8 mouse cellular contexts compared by ENCODE assay signal in the genomic region with DNA sequence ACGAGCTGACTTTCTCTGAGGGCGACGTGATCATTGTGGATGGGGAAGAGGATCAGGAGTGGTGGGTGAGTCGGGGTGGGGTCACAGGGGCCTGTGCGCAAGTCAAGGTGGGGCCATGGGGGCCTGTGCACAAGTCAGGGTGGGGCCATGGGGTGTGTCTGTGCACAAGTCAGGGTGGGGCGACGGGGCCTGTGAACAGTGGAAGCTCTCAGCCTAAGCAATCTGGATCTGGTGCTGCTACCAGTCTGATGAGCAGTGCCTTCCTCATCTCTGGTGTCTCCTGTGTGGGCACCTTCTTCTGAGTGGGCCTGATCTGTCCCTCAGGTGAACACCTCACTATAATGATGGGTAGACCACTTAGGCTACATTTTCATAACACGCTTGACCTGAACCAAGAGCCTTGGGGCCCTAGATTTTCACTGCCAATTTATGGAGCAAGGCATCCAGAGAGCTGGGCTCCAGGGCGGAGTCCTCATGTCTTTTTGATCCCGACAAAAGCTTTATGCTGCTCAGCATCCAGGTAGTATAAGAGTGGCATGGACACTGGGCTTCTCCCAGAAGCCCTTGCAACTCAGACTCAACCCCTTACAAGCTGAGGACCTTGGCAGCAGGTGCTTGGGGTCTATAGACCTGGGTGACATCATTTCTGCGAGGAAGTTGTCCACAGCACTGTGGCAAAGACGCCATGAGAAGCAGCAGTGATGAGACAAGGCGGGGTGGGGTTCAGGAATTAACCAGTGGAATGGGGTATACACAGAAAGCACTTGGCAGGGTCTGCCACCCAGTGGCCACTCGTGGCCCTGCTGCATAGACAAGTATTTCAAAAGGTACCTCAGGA. TPM values are rescaled to one million over a fixed set of nuclear protein-coding genes. Genes with fewer than 3 reads are reported as not detected.
A peak's percentile ranks its signal among the peaks of the same experiment; 100 is the strongest.
DNase-seq lines count a peak whose midpoint lies in the region; ATAC-seq and TF ChIP-seq lines count a peak whose summit lies in the region.

No protein-coding gene starts in this region.

- no peak overlapping the region for H3K4me3 ChIP-seq in intestine, postnatal 0 days (ENCODE audit: low read depth, low read length)
- no peak overlapping the region for H3K4me3 ChIP-seq in small intestine, adult 2 months (ENCODE audit: low read depth, low read length)

- H3K9me3 ChIP-seq in intestine, postnatal 0 days (ENCODE audit: control insufficient read depth) = no peaks in the 10 kb centered on the region

- TF ChIP-seq CTCF in intestine, postnatal 0 days (IDR thresholded peaks at IDR 0.05; ENCODE audit: low read depth) = peak; percentile 87
- TF ChIP-seq CTCF in small intestine, adult 2 months (IDR thresholded peaks at IDR 0.05; ENCODE audit: extremely low read depth, insufficient read length, insufficient replicate concordance, low read depth, low read length) = peak; percentile 77; the same call in 1 of the 2 replicates

- peak; percentile 57 for DNase-seq in urinary bladder, postnatal 14 days (ENCODE audit: low spot score)
- no peak for DNase-seq in urinary bladder, postnatal 10 days (ENCODE audit: low spot score)
- DNase-seq in embryo, embryonic 11.5 days (ENCODE audit: low read depth, low spot score) = peak; percentile 34
- DNase-seq in left cerebral cortex, postnatal 25 days (ENCODE audit: low spot score in 2 of 2) = peak; percentile 73 to 77

- no peak overlapping the region for H3K27ac ChIP-seq in intestine, postnatal 0 days (ENCODE audit: low read depth, low read length)
- no peak overlapping the region for H3K27ac ChIP-seq in small intestine, adult 2 months (ENCODE audit: insufficient read depth, low read depth, low read length)

- no peak overlapping the region for H3K9ac ChIP-seq in intestine, postnatal 0 days (ENCODE audit: low read depth, low read length)

- ATAC-seq in granulocyte monocyte progenitor cell, adult 5-6 weeks (replicated peaks; ENCODE audit: poor library complexity, severe bottlenecking) = peak; percentile 86
- peak; percentile 39; the same call in 1 of the 2 replicates for ATAC-seq in intestine, postnatal 0 days
- peak; percentile 83 for ATAC-seq in megakaryocyte-erythroid progenitor cell, adult 5-6 weeks (replicated peaks; ENCODE audit: low FRiP score, low TSS enrichment, poor library complexity, severe bottlenecking)

- peaks cover 44% of the 10 kb centered on the region for H3K36me3 ChIP-seq in intestine, postnatal 0 days (ENCODE audit: control insufficient read depth, insufficient read depth)
- H3K36me3 ChIP-seq in small intestine, adult 2 months (ENCODE audit: control insufficient read depth, insufficient read depth, low read length) = peaks cover 56% of the 10 kb centered on the region

- no peaks in the 10 kb centered on the region for H3K4me1 ChIP-seq in intestine, postnatal 0 days (replicated peaks; ENCODE audit: control insufficient read depth, insufficient read depth, low read length)
- H3K4me1 ChIP-seq in small intestine, adult 2 months (ENCODE audit: control insufficient read depth, insufficient read depth, insufficient read length, low read length) = no peaks in the 10 kb centered on the region

- 56% methylated on average over 14 of the region's 14 CpGs for WGBS in intestine, postnatal 0 days
- WGBS in small intestine, adult 2 months = 66% methylated on average over 14 of the region's 14 CpGs

- H3K4me2 ChIP-seq in intestine, postnatal 0 days (replicated peaks; ENCODE audit: low read depth) = no peak overlapping the region

- TF ChIP-seq POLR2A in small intestine, adult 2 months (IDR thresholded peaks at IDR 0.05; ENCODE audit: low read depth, low read length) = no peak

- H3K27me3 ChIP-seq in intestine, postnatal 0 days (replicated peaks; ENCODE audit: control insufficient read depth, insufficient read depth, low read length) = no peaks in the 10 kb centered on the region
- H3K27me3 ChIP-seq in small intestine, adult 2 months (ENCODE audit: control insufficient read depth, insufficient read depth, low read length) = no peaks in the 10 kb centered on the region

- intact Hi-C loops in left cerebral cortex, postnatal 25 days (cut with DNase I) = loop anchor here (1.0 to 5.0 kb wide), 2 partner anchors 155 to 189 kb away; no protein-coding TSS in a partner anchor

RNA-seq across cellular contexts. Expression of a gene that starts 19.0 kb away (rescaled TPM):
- total RNA-seq in granulocyte monocyte progenitor cell, adult 5-6 weeks (2014; fragmentation: Nextera tagmentation) = 123 and 125 TPM in 2 replicates
- total RNA-seq in granulocyte monocyte progenitor cell, adult 5-6 weeks (2017) = 100 and 103 TPM in 2 replicates
- polyA plus RNA-seq in intestine, postnatal 0 days (2015; fragmentation: Nextera tagmentation; extraction: Ambion mirVana) = 41.6 and 44.3 TPM in 2 replicates
- 10 to 100 TPM; 42.2 to 47.1 TPM for total RNA-seq in left cerebral cortex, postnatal 25 days (2021)
- total RNA-seq in megakaryocyte-erythroid progenitor cell, adult 5-6 weeks (2014; fragmentation: Nextera tagmentation) = 126 and 154 TPM in 2 replicates
- 105 and 107 TPM in 2 replicates for total RNA-seq in megakaryocyte-erythroid progenitor cell, adult 5-6 weeks (2017)
- 3.7 and 9.9 TPM in 2 replicates for polyA plus RNA-seq in small intestine, adult 2 months (2012; rRNA removed)

RNA-seq across cellular contexts. Expression of a gene that starts 19.9 kb away (rescaled TPM):
- total RNA-seq in granulocyte monocyte progenitor cell, adult 5-6 weeks (2014; fragmentation: Nextera tagmentation) = 32.0 and 33.8 TPM in 2 replicates
- 32.7 and 40.8 TPM in 2 replicates for total RNA-seq in granulocyte monocyte progenitor cell, adult 5-6 weeks (2017)
- 31.1 and 34.4 TPM in 2 replicates for polyA plus RNA-seq in intestine, postnatal 0 days (2015; fragmentation: Nextera tagmentation; extraction: Ambion mirVana)
- total RNA-seq in left cerebral cortex, postnatal 25 days (2021) = 10 to 100 TPM; 33.0 to 35.2 TPM
- total RNA-seq in megakaryocyte-erythroid progenitor cell, adult 5-6 weeks (2014; fragmentation: Nextera tagmentation) = 30.4 and 38.6 TPM in 2 replicates
- total RNA-seq in megakaryocyte-erythroid progenitor cell, adult 5-6 weeks (2017) = 17.6 and 20.4 TPM in 2 replicates
- polyA plus RNA-seq in small intestine, adult 2 months (2012; rRNA removed) = 2.1 and 3.7 TPM in 2 replicates

RNA-seq across cellular contexts. Expression of a gene that starts 50.0 kb away (rescaled TPM):
- 39.0 and 46.8 TPM in 2 replicates for total RNA-seq in granulocyte monocyte progenitor cell, adult 5-6 weeks (2014; fragmentation: Nextera tagmentation)
- 27.1 and 34.6 TPM in 2 replicates for total RNA-seq in granulocyte monocyte progenitor cell, adult 5-6 weeks (2017)
- polyA plus RNA-seq in intestine, postnatal 0 days (2015; fragmentation: Nextera tagmentation; extraction: Ambion mirVana) = 91.3 and 111 TPM in 2 replicates
- 10 to 100 TPM; 13.0 to 15.6 TPM for total RNA-seq in left cerebral cortex, postnatal 25 days (2021)
- 38.0 and 40.6 TPM in 2 replicates for total RNA-seq in megakaryocyte-erythroid progenitor cell, adult 5-6 weeks (2014; fragmentation: Nextera tagmentation)
- 20.5 and 40.9 TPM in 2 replicates for total RNA-seq in megakaryocyte-erythroid progenitor cell, adult 5-6 weeks (2017)
- 10.7 and 63.7 TPM in 2 replicates for polyA plus RNA-seq in small intestine, adult 2 months (2012; rRNA removed)
